Mouse (Mus musculus): ENCODE data around the gene Sox5.
"Not testable (repeated sequence)": the region's sequence is repeated elsewhere in the genome, so short reads cannot be mapped to it uniquely, and the experiment has no call there.

The Sox5 gene

GRCm38 (mm10) chr6:144319717-144320116, 462.1 kb downstream of the Sox5 start:
- DNase-seq, result no peak

DNA sequence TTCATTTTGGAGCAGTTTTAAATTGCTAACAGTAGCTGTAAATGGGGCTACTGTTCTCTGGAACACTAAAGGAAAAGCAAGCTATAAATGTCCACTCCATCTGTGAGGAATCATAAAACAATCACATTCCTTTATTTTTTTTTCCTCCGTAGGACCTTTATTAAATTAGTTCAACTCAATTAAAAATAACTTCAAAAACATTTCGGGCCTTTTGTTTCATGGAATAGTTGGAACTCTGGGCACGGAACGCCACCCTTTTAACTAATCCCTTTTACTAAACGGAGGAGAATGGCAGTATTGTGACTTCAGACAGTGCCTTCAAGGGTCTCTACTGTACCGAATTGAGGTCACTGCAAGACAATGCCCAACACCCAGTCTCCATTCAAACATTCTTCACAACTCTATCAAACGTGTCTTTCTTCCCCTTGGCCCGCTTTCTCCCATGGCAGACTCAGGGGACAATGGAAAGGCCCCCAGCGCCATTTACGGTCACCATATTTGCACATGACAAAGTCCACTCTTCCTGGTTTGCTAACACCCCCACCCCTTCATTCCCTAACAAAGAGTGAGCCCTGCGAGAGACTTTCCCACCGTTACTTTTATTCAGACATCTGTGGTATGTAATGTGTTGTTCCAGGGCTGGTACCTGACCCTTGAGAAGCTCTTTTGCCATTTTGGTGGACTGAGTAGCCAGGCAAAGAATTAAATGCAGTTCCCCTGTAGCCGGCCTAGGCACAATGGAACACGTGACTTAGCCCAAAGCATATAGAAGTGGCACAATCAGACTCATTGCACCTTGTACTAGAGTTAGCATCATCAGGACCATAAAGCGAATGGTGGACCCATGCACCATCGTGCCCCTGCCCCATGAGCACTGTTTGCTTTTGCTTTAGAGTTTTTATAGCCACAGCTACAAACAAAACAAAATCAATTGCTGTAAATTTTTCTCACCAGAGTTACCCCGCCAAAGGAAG, 468.7 kb downstream of the Sox5 start:
- DNase-seq, result no peak

- no peak for DNase-seq
Measured at GRCm38 (mm10) chr6:144312282-144312780, 469.4 kb downstream of the Sox5 start.

DNA sequence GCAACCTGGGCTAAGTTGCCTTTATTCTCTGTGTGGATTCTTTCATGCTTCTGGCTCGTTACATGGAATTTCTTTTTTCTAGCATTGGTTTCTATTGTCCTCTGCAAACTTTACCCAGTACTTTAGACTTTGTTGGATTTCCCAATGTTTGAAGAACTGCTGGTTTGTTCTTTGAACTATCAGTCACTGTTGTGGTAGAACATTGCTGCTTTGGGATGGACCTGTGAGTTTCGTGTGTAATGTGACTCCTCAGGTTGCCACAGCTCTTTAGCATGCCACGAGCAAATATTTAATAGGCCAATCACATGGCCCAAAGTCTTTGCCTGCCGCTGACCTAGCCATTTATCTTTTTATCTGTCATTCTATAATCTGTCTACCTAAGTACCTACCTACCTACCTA, 470.0 kb downstream of the Sox5 start:
- no peak for DNase-seq

- DNase-seq, result no peak
Measured at GRCm38 (mm10) chr6:144309171-144309570, 472.6 kb downstream of the Sox5 start.

DNA sequence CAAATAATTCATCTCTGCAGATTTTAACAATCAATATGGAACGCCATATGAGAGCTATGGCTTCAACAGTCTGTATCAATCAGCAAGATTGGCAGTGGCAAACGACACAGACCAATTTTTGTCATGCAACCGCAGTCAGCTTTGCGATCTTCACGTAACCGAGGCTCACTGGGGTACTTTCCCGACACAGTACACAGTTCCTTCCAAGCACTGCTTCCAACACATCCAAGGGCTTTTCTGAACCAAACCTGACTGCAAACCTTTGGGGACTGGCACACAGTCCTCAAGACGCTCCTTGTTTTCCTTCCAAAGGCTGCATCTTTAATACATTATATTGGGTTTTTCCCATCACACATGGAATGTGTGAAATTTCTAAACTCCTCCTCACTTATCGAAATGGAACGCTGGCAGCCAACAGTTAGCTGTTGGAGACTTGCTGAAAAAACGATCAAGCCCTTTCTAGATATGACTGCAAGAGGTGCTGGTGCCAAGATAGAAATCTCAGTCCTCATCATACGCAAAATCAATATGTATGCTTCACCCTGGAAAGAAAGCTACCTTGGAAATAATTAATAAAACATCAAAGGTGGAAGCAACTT, 474.1 kb downstream of the Sox5 start:
- no peak for DNase-seq

- no peak for DNase-seq
Measured at GRCm38 (mm10) chr6:144302823-144303222, 479.0 kb downstream of the Sox5 start.

- DNase-seq, result no peak
Measured at GRCm38 (mm10) chr6:144301082-144301481, 480.7 kb downstream of the Sox5 start.

GRCm38 (mm10) chr6:144299503-144299858, 482.3 kb downstream of the Sox5 start:
- DNase-seq, result no peak

DNA sequence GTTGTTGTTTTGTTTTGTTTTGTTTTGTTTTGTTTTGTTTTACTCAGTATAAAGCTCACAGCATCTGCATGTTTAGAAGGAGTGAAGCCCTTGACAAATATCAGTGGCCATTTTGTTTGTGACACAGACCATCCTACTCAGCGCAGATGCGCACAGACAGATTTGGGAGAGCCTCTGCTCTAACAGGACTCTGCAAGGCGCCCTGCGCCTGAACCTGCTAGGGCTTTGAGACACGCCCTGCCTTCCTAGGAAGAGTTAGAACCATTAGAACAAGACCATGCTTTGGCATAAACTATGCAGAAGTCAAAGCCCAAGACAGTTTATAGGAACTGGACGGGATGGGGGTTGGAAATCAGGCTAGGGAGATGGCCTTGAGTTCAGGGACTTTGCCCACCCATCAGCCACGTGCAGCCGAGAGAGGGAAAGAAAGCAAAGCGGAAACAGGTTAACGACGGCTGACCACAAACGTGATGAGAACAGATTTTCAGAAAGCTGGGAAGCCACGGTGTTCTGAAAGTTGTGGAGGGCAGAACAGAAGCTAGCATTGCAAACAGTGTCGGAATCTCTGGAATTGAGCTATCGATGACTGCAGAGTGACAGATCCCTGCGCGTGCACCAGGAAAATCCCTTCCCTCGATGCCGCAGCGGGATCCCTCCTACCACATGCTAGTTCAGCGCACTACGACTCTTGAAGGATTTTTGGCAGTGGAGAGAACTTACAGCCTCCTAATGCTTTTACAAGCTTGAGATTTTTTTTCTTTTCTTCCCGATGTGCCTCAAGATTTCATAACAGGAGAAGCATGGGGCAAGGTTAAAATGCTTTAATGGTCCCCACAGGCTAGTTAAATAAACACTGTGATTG, 482.9 kb downstream of the Sox5 start:
- no peak for DNase-seq

- DNase-seq, result no peak
Measured at GRCm38 (mm10) chr6:144297846-144298245, 483.9 kb downstream of the Sox5 start.

DNA sequence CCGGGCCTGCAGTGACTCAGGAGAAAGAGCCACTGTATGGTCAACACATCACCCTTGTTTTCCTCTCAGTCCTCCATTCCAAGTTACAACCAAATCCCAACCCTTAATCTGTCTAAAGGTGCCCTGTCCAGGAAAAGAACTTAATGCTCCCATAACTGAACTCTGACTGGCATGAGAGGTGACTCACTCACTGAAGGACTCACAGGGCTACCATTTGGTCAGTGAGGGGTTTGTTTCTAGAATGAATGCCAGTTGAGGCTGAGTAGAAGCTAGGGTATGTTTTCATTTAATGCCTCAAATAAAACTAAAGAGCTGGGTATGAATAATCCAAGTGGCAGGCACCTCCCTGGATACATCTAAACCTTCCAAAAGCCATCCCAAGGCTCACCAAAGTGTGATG, 484.6 kb downstream of the Sox5 start:
- DNase-seq, result no peak

GRCm38 (mm10) chr6:144291526-144291925, 490.3 kb downstream of the Sox5 start:
- DNase-seq, result no peak

DNA sequence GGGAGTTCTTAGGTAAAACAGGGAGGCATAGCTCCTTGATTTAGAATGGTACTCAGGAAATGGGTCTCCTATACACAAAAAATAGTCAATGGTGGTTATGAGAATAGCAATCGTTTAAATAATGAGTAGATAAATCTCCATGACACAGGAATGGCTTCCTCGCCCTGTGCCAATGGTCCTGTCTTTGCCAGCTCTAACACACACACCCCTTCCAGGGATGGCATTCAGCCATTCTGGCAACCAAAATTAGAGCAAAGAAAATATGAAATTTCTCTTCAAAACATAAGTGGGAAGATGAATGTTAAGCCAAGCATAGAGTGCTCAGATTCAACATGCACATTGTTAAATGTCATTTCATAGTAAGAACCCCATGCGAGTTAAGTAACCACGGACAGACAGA, 495.7 kb downstream of the Sox5 start:
- DNase-seq, result no peak

GRCm38 (mm10) chr6:144283191-144283590, 498.6 kb downstream of the Sox5 start:
- no peak for DNase-seq

DNA sequence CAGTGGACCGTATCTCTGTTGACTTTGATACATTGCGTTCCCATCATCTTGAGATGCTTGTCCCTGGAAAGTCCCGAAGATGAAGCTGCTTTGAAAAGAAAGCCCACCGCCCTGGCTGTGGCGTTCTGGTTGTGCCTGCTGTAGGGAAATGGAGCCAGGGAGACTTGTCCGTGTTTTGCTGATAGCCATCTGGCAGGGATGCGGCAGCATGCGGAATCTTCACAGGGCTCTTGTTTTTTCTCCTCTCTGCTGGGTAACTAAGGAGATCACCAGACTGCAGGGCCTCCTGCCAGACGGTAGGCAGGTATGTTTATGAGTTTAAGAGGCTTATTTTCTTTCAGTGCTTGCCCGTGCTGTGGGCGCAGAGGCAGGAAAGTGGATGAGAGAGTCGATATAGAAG, 499.0 kb downstream of the Sox5 start:
- no peak for DNase-seq

GRCm38 (mm10) chr6:144281661-144282060, 500.1 kb downstream of the Sox5 start:
- DNase-seq, result no peak

GRCm38 (mm10) chr6:144278505-144279053, 503.2 kb downstream of the Sox5 start:
- no peak for DNase-seq

DNA sequence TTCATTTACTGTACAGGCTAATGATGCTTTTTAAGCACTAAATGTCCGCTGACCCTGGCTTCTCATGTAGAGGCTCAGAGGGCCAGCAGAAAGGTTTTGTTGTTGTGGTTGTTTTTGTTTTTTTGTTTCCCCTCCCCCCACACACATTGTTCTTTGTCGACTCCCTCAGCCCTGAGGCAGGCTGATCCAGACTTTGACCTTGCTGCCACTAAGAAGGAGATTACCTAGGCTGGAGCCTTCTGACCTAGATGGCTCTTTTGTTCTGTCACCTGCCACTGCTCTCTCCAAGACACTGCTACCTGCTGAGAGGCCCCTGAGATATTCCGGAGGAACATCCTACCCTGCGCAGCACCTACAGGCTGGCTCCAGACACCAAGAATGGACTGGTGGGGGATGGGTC, 508.4 kb downstream of the Sox5 start:
- not testable (repeated sequence) for DNase-seq

- no peak for DNase-seq
Measured at GRCm38 (mm10) chr6:144271326-144271725, 510.5 kb downstream of the Sox5 start.

- no peak for DNase-seq
Measured at GRCm38 (mm10) chr6:144270306-144270705, 511.5 kb downstream of the Sox5 start.

- DNase-seq, result no peak
Measured at GRCm38 (mm10) chr6:144269666-144270065, 512.1 kb downstream of the Sox5 start.

DNA sequence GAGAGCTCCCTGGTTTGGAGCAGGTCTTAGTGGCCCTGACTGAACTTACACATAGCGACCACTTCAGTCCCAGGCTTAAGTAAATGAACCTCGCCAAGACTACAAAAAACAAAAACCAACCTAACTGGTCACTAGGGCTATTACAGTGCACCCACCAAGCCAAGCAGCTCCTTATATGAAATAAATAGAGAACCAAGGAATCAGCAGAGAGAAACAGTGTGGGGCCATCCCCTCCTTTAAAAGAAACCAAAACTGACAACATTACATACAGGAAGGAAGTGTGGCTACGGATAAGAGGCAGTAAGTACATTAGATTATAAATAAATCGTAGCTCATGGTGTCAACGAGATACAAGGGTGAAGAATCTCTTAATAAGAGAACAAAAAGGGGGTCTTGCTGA, 516.0 kb downstream of the Sox5 start:
- no peak for DNase-seq
